Mouse (Mus musculus): ENCODE results near the gene Cdk9. TPM values are rescaled to one million over a fixed set of nuclear protein-coding genes. Genes with fewer than 3 reads are reported as not detected.

Gene Cdk9
- polyA plus RNA-seq, 1 experiment from 2014 or later = 82.7 TPM

DNA sequence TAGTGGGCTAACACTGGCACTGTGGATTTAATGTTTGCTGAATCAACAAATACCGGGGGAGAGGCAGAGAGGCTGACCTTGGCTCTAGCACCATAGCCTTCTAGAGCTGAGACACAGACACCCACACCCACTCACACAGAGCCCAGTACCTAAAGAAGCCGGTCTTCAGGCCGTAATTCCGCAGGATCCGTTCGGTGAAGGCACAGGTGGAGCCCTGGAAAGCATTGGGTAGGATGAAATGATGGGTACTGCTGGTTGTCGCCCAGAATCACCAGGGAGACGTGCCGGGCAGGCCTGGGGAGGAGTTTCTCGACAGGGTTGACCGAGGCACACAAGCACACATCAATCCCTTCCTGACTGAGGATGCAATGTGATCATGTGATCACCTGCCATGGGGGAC, 21.8 kb downstream of the Cdk9 start:
- WGBS = 71% methylated on average over 11 of the region's 11 CpGs
- ATAC-seq (ENCODE audit: insufficient read depth, low FRiP score) = no peak

DNA sequence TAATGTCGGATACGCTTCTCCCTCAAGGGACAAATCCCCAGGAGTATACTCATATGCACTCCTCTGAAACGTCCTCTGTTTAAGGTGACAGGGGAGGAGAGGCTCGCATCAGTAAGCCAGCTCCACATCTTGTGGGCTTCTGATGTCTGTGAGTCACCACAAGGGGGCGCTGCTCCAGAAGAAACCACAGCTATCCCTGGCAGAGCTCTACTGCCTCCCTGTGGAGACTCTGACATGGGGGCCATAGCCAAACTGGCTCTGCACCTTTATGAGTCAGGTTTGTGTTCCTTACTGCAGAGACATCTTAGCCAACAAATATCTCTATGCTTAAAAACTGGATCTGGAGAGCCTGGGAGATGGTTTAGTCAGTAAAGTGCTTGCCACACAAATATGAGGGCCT, 23.5 kb downstream of the Cdk9 start:
- no peaks in the 10 kb centered on the region for H3K27me3 ChIP-seq (ENCODE audit: control insufficient read depth, insufficient read depth, low read length)
- H3K4me3 ChIP-seq (replicated peaks; ENCODE audit: low read length) = no peak overlapping the region
- WGBS = 23% methylated on average over 5 of the region's 5 CpGs
- peaks cover 17% of the 10 kb centered on the region for H3K36me3 ChIP-seq (ENCODE audit: control insufficient read depth, insufficient read depth, low read length)
- peaks cover 21% of the 10 kb centered on the region for H3K4me1 ChIP-seq (ENCODE audit: control insufficient read depth, insufficient read depth, low read length)
- no peak overlapping the region; the same call in 1 of the 2 replicates for H3K9ac ChIP-seq (ENCODE audit: low read length)
- no peak overlapping the region for H3K27ac ChIP-seq (ENCODE audit: low read length)
- H3K4me2 ChIP-seq (ENCODE audit: low read depth, low read length) = no peak overlapping the region
- no peak for ATAC-seq (ENCODE audit: insufficient read depth, low FRiP score)
- no peaks in the 10 kb centered on the region for H3K9me3 ChIP-seq (replicated peaks; ENCODE audit: control insufficient read depth, low read length)

More for the DNA sequence above, 21.8 kb downstream of the Cdk9 start:
- H3K9me3 ChIP-seq (replicated peaks; ENCODE audit: control insufficient read depth, low read length) = no peaks in the 10 kb centered on the region
- peaks cover 7% of the 10 kb centered on the region for H3K36me3 ChIP-seq (ENCODE audit: control insufficient read depth, insufficient read depth, low read length)
- peaks cover 21% of the 10 kb centered on the region for H3K4me1 ChIP-seq (ENCODE audit: control insufficient read depth, insufficient read depth, low read length)
- no peak overlapping the region for H3K4me3 ChIP-seq (replicated peaks; ENCODE audit: low read length)
- no peak overlapping the region for H3K9ac ChIP-seq (ENCODE audit: low read length)
- H3K4me2 ChIP-seq (ENCODE audit: low read depth, low read length) = no peak overlapping the region
- H3K27me3 ChIP-seq (ENCODE audit: control insufficient read depth, insufficient read depth, low read length) = no peaks in the 10 kb centered on the region
- no peak overlapping the region for H3K27ac ChIP-seq (ENCODE audit: low read length)

DNA sequence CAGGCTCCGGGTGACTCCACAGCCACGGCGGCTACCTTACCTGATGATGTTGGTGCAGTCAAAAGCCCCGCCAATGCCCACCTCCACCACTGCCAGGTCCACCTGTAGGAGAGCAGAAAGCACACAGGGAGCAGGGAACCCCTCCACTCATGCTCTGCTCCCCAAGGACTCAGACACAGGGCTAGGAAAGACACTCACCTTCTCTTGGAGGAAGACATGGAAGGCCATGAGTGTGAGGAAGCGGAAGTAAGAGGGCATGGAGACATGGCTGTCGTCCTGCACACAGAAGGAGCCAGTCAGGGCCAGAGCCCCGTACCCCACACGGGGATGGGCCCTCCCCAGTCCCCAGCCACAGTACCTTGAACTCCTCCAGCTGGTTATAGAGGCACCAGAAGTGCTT, 25.3 kb downstream of the Cdk9 start:
- H3K9ac ChIP-seq (ENCODE audit: low read length) = no peak overlapping the region
- no peaks in the 10 kb centered on the region for H3K9me3 ChIP-seq (replicated peaks; ENCODE audit: control insufficient read depth, low read length)
- no peak overlapping the region for H3K27ac ChIP-seq (ENCODE audit: low read length)
- no peak for ATAC-seq (ENCODE audit: insufficient read depth, low FRiP score)
- H3K4me1 ChIP-seq (ENCODE audit: control insufficient read depth, insufficient read depth, low read length) = peaks cover 12% of the 10 kb centered on the region
- H3K36me3 ChIP-seq (ENCODE audit: control insufficient read depth, insufficient read depth, low read length) = peaks cover 24% of the 10 kb centered on the region
- H3K4me2 ChIP-seq (ENCODE audit: low read depth, low read length) = no peak overlapping the region
- H3K4me3 ChIP-seq (replicated peaks; ENCODE audit: low read length) = no peak overlapping the region
- no peaks in the 10 kb centered on the region for H3K27me3 ChIP-seq (ENCODE audit: control insufficient read depth, insufficient read depth, low read length)
- 92% methylated on average over 8 of the region's 8 CpGs for WGBS

DNA sequence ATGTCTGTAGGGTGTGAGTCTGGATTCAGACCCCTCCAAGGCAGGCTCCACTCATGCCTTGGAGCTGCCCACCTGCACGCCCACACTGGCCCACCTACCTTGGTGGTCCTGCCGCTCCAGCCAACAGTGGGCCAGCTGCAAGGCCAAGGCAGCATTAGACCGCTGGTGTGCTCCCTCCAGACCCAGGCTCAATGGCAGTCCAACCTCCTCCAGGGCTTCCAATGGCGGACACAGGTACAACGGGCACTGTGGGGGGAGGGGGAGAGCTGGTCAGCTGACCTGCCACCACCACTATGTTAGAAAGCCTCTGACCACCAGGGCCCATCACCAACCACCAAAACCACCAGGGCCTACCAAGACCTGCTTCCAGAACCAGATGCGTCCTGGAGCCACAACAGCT, 26.2 kb downstream of the Cdk9 start:
- ATAC-seq (ENCODE audit: insufficient read depth, low FRiP score) = no peak
- WGBS = 89% methylated on average over 6 of the region's 6 CpGs
- Histone ChIP-seq H3K9me3 (replicated peaks; ENCODE audit: control insufficient read depth, low read length) (no peaks in the 10 kb centered on the region), H3K4me1 (ENCODE audit: control insufficient read depth, insufficient read depth, low read length) (peaks cover 10% of the 10 kb centered on the region), H3K27me3 (ENCODE audit: control insufficient read depth, insufficient read depth, low read length) (no peaks in the 10 kb centered on the region), H3K27ac (ENCODE audit: low read length) (no peak overlapping the region), H3K4me2 (ENCODE audit: low read depth, low read length) (no peak overlapping the region), H3K36me3 (ENCODE audit: control insufficient read depth, insufficient read depth, low read length) (peaks cover 24% of the 10 kb centered on the region), H3K4me3 (replicated peaks; ENCODE audit: low read length) (no peak overlapping the region), H3K9ac (ENCODE audit: low read length) (no peak overlapping the region)

DNA sequence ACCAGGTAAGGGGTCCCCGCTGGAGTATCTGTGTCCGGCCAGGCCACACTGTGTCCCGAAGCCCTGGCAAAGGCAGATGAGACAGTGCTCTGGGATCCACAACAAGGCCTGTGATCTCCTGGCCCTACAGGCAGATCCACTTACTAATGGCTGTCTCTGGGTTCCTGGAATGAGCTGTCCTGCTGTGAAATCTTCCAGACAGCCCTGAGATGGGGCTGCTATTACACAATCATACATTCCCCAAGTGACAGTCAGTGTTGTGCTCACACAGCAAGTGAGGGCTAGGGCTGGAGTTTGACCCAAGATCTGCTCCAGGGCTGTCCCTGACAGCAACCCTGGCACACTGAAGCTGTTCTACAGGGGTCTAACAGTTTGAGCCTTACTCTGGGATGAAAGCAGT, 27.1 kb downstream of the Cdk9 start:
- Histone ChIP-seq H3K9ac (ENCODE audit: low read length) (no peak overlapping the region), H3K4me2 (ENCODE audit: low read depth, low read length) (no peak overlapping the region), H3K27ac (ENCODE audit: low read length) (no peak overlapping the region), H3K36me3 (ENCODE audit: control insufficient read depth, insufficient read depth, low read length) (peaks cover 24% of the 10 kb centered on the region), H3K9me3 (replicated peaks; ENCODE audit: control insufficient read depth, low read length) (no peaks in the 10 kb centered on the region), H3K4me3 (replicated peaks; ENCODE audit: low read length) (no peak overlapping the region), H3K4me1 (ENCODE audit: control insufficient read depth, insufficient read depth, low read length) (peaks cover 14% of the 10 kb centered on the region; the same call in 1 of the 2 replicates), H3K27me3 (ENCODE audit: control insufficient read depth, insufficient read depth, low read length) (no peaks in the 10 kb centered on the region)
- 96% methylated on average over 3 of the region's 3 CpGs for WGBS
- no peak for ATAC-seq (ENCODE audit: insufficient read depth, low FRiP score)

DNA sequence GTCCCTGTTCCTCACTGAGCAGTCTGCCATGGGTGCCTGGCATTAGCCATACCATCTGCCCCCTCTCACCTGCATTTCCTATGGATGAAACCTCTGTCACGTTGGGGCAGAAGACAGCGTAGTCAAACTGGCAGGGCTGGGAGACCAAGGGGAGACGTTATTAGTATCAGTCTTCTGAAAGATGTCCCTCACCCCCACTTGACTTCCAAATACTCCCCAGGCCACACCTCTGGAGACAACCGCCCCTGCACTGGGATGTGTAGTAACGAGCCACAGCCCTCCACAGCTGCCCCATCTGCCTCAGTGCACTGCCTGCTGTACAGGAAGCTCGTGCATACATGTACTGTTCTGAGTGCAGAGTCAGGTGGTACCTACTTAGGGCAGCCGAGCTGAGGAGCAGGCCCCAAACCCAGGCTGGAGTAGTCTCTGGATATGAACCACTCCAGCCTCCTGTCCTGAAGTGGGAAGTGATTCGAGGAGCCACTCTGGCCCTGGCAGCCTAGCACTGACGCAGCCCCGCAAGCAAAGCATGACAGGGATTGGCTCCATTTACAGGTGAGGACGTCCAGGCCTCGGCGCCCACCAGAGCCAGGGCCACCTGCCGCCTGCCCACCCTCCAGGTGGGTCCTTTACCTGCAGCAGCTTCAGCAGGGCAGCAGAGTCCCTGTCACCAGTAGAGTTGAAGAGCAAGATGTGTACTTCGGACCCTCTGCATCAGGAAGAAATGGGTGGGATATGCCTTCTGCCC, 28.0 kb downstream of the Cdk9 start:
- no peak for ATAC-seq (ENCODE audit: insufficient read depth, low FRiP score)
- H3K4me3 ChIP-seq (replicated peaks; ENCODE audit: low read length) = no peak overlapping the region
- 92% methylated on average over 15 of the region's 15 CpGs for whole genome bisulfite sequencing

DNA sequence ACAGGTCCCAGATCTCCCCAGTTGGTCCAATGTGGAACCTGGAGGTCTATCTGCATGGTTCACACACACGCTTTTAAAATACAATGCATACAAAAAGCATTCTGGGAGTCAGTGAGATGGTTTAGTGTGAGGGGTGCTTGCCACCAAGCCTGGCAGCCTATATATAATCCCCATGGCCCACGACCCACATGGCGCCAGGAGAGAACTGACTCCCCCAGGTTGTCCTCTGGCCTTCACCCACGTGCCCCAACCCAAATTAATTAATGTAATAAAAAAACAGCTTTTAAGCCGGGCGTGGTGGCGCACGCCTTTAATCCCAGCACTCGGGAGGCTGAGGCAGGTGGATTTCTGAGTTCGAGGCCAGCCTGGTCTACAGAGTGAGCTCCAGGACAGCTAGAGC, 29.2 kb downstream of the Cdk9 start:
- Histone ChIP-seq H3K27ac (ENCODE audit: low read length) (no peak overlapping the region), H3K4me3 (replicated peaks; ENCODE audit: low read length) (no peak overlapping the region), H3K4me2 (ENCODE audit: low read depth, low read length) (no peak overlapping the region), H3K9me3 (replicated peaks; ENCODE audit: control insufficient read depth, low read length) (no peaks in the 10 kb centered on the region), H3K36me3 (ENCODE audit: control insufficient read depth, insufficient read depth, low read length) (peaks cover 24% of the 10 kb centered on the region), H3K9ac (ENCODE audit: low read length) (no peak overlapping the region), H3K4me1 (ENCODE audit: control insufficient read depth, insufficient read depth, low read length) (peaks cover 23% of the 10 kb centered on the region), H3K27me3 (ENCODE audit: control insufficient read depth, insufficient read depth, low read length) (no peaks in the 10 kb centered on the region)
- 91% methylated on average over 10 of the region's 10 CpGs for WGBS
- ATAC-seq (ENCODE audit: insufficient read depth, low FRiP score) = no peak

More for the DNA sequence above, 28.0 kb downstream of the Cdk9 start:
- H3K27ac ChIP-seq (ENCODE audit: low read length) = no peak overlapping the region
- H3K36me3 ChIP-seq (ENCODE audit: control insufficient read depth, insufficient read depth, low read length) = peaks cover 24% of the 10 kb centered on the region
- H3K9me3 ChIP-seq (replicated peaks; ENCODE audit: control insufficient read depth, low read length) = no peaks in the 10 kb centered on the region
- no peaks in the 10 kb centered on the region for H3K27me3 ChIP-seq (ENCODE audit: control insufficient read depth, insufficient read depth, low read length)
- no peak overlapping the region for H3K9ac ChIP-seq (ENCODE audit: low read length)
- H3K4me1 ChIP-seq (ENCODE audit: control insufficient read depth, insufficient read depth, low read length) = peaks cover 24% of the 10 kb centered on the region
- no peak overlapping the region for H3K4me2 ChIP-seq (ENCODE audit: low read depth, low read length)

DNA sequence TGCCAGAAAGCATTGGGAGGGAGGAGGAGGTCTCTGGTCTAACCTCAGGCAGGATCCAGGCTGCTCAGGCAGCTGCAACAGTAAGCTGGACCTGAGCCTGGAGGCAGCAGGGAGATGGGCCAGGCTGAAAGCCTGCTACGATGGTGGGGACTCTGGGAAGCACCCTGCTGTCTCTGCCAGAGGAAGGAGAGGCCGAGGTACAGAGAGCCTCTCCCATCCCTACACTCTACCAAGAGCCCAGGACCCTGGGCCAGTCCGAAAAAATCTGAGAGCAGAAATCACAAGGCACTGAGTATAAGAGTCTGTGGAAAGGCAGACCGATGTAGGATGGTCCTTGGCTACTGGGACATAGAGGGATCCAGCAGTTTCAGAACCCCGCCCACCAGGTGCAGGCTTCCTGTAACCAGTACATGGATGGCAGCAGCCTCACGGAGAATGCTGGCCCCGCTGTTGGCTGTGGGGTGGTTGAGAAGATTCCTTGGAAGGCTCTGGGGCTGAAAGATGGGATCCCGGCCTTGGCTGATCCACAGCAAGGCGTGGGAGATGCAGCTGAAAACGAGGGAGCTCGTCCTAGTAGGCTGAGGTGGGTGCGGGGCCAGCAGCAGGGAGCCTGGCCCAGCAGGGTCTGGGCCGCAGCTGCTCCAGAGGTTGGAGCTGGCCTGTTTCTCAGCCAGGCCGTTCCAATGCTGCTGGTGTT, 30.0 kb downstream of the Cdk9 start:
- ATAC-seq (ENCODE audit: insufficient read depth, low FRiP score) = no peak
- H3K4me1 ChIP-seq (ENCODE audit: control insufficient read depth, insufficient read depth, low read length) = peaks cover 23% of the 10 kb centered on the region
- H3K9ac ChIP-seq (ENCODE audit: low read length) = no peak overlapping the region
- H3K36me3 ChIP-seq (ENCODE audit: control insufficient read depth, insufficient read depth, low read length) = peaks cover 24% of the 10 kb centered on the region
- no peaks in the 10 kb centered on the region for H3K27me3 ChIP-seq (ENCODE audit: control insufficient read depth, insufficient read depth, low read length)
- no peak overlapping the region; the same call in 1 of the 2 replicates for H3K27ac ChIP-seq (ENCODE audit: low read length)
- H3K9me3 ChIP-seq (replicated peaks; ENCODE audit: control insufficient read depth, low read length) = no peaks in the 10 kb centered on the region
- H3K4me3 ChIP-seq (replicated peaks; ENCODE audit: low read length) = no peak overlapping the region
- no peak overlapping the region for H3K4me2 ChIP-seq (ENCODE audit: low read depth, low read length)
- 81% methylated on average over 14 of the region's 14 CpGs for WGBS

DNA sequence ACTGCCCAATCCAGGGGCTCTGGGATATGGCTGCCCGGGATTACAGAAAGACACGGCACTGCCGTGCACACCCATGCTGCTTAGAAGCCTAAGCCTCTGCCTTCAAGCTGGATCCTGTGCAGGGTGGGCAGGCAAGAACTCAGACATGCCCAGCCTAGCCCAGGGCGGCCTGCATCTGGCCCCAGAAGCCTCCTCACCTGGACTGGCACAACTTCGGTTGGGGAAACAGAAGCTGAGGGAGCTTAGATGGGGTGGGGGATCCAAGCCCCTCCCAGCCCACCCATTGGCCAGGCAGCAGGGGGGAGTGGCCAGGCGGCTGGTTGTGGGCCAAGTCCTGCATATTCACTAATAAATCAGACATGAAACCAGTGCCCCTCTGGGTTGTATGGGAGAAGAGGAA, 31.1 kb downstream of the Cdk9 start:
- Histone ChIP-seq H3K4me1 (ENCODE audit: control insufficient read depth, insufficient read depth, low read length) (peaks cover 23% of the 10 kb centered on the region), H3K27ac (ENCODE audit: low read length) (peak overlapping the region; percentile 84; the same call in 1 of the 2 replicates), H3K36me3 (ENCODE audit: control insufficient read depth, insufficient read depth, low read length) (peaks cover 24% of the 10 kb centered on the region), H3K27me3 (ENCODE audit: control insufficient read depth, insufficient read depth, low read length) (no peaks in the 10 kb centered on the region), H3K4me2 (ENCODE audit: low read depth, low read length) (no peak overlapping the region), H3K9me3 (replicated peaks; ENCODE audit: control insufficient read depth, low read length) (no peaks in the 10 kb centered on the region), H3K4me3 (replicated peaks; ENCODE audit: low read length) (no peak overlapping the region), H3K9ac (ENCODE audit: low read length) (peak overlapping the region; percentile 24; the same call in 1 of the 2 replicates)
- WGBS = 56% methylated on average over 6 of the region's 6 CpGs
- 0 out of 2 replicates have a peak, but pooled peaks have one; percentile 26 for ATAC-seq (ENCODE audit: insufficient read depth, low FRiP score)

Measured in stomach, embryonic 16.5 days (tissue).